Mouse (Mus musculus) brain, embryonic 14.5 days (tissue): ENCODE measurements around the gene Lce1d.

Source experiments
- CTCF ChIP-seq: fragments of 200-500 bp; IDR thresholded peaks from 2 replicates; pipeline ENCODE4 v1.5.1; 2012; ENCODE audit warnings: inconsistent platforms, mild to moderate bottlenecking, moderate library complexity, borderline replicate concordance; ENCODE audit not compliant: insufficient read depth, insufficient read length; ENCODE audit errors: extremely low read depth
- POLR2A ChIP-seq: fragments of 200-500 bp; IDR thresholded peaks from 2 replicates; pipeline ENCODE4 v1.6.1; 2012; ENCODE audit warnings: mild to moderate bottlenecking, inconsistent platforms, borderline replicate concordance; ENCODE audit not compliant: poor library complexity, insufficient read depth, insufficient read length, severe bottlenecking; ENCODE audit errors: extremely low read depth

- no peak for TF ChIP-seq CTCF
- no peak for TF ChIP-seq POLR2A
Observed at GRCm38 (mm10) chr3:92708974-92709373, 22.0 kb upstream of the Lce1d start, which contains the start of gene Lce1e.
